10 mouse cellular contexts compared by ENCODE assay signal in the genomic region with DNA sequence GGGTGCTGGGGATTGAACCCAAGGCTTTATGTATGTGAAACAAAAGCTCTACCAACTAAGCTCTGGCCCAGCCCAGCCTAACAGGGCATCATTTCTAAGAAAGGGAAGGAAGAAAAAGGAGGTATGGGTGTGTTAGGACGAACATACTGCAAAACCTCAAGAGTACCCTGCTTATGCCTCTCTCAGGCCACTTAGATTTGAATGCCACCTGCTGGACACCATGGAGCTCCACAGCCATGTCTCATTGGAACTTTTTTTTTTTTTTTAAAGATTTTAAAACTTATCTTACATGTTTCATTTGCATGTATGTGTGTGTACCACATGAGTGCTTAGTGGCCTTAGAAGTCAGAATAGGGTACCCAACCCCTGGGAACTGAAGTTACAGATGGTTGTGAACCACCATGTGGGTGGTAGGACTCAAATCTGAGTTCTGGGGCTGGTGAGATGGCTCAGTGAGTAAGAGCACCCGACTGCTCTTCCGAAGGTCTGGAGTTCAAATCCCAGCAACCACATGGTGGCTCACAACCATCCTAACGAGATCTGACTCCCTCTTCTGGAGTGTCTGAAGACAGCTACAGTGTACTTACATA. TPM values are rescaled to one million over a fixed set of nuclear protein-coding genes. Genes with fewer than 3 reads are reported as not detected.
DNase-seq lines count a peak whose midpoint lies in the region; ATAC-seq lines count a peak whose summit lies in the region.
"Had no signal": no experiment of that assay in that cellular context is flagged by ENCODE, and none has a peak within 500 bp of the region (broad histone marks: within the 10 kb centered on the region; RNA-seq: fewer than 3 reads in every experiment).

No protein-coding gene starts in this region.

- DNase-seq in adrenal gland, adult (ENCODE audit: inconsistent age in 2 of 2, low spot score in 1 of 2): peak; percentile 20 to 71
- DNase-seq in adrenal gland, postnatal 10 days: no peak
- DNase-seq in kidney, adult 11 months: no peak
- peak; percentile 54 for DNase-seq in R1 (ENCODE audit: low read depth, low spot score)
- peak; percentile 50 for DNase-seq in lung, postnatal 36 days
- no peak for DNase-seq in thymus, postnatal 10 days (ENCODE audit: low spot score in 2 of 2)

- no peaks in the 10 kb centered on the region for H3K4me1 ChIP-seq in kidney, embryonic 16.5 days (ENCODE audit: insufficient read depth, low read length)
- no peaks in the 10 kb centered on the region for H3K4me1 ChIP-seq in forebrain, embryonic 15.5 days

- H3K4me3 ChIP-seq in kidney, embryonic 16.5 days (ENCODE audit: low read length): no peak overlapping the region
- H3K4me3 ChIP-seq in forebrain, embryonic 15.5 days: no peak overlapping the region

- no peaks in the 10 kb centered on the region for H3K36me3 ChIP-seq in kidney, embryonic 16.5 days (ENCODE audit: insufficient read depth, low read length)
- no peaks in the 10 kb centered on the region for H3K36me3 ChIP-seq in forebrain, embryonic 15.5 days

- no peaks in the 10 kb centered on the region for H3K9me3 ChIP-seq in kidney, embryonic 16.5 days (ENCODE audit: low read length)
- H3K9me3 ChIP-seq in forebrain, embryonic 15.5 days: no peaks in the 10 kb centered on the region

- H3K9ac ChIP-seq in kidney, embryonic 16.5 days (replicated peaks; ENCODE audit: low read length): no peak overlapping the region
- no peak overlapping the region for H3K9ac ChIP-seq in forebrain, embryonic 15.5 days (replicated peaks)

- H3K4me2 ChIP-seq in kidney, embryonic 16.5 days (replicated peaks; ENCODE audit: low read depth, low read length): no peak overlapping the region
- H3K4me2 ChIP-seq in forebrain, embryonic 15.5 days (replicated peaks): no peak overlapping the region

- no peaks in the 10 kb centered on the region for H3K27me3 ChIP-seq in kidney, embryonic 16.5 days (ENCODE audit: insufficient read depth, low read length)
- no peaks in the 10 kb centered on the region for H3K27me3 ChIP-seq in forebrain, embryonic 15.5 days

- 45% methylated on average over 4 of the region's 4 CpGs for WGBS in kidney, embryonic 16.5 days
- 54% methylated on average over 4 of the region's 4 CpGs for WGBS in forebrain, embryonic 15.5 days

- no peak overlapping the region for H3K27ac ChIP-seq in kidney, embryonic 16.5 days (ENCODE audit: low read length)
- no peak overlapping the region for H3K27ac ChIP-seq in forebrain, embryonic 15.5 days (replicated peaks)

- peak; percentile 70; the same call in 1 of the 2 replicates for ATAC-seq in kidney, embryonic 16.5 days (ENCODE audit: low FRiP score, low TSS enrichment)
- no peak for ATAC-seq in forebrain, embryonic 15.5 days (replicated peaks)

RNA-seq across cellular contexts. Expression of a gene that starts 22.1 kb away (rescaled TPM):
- total RNA-seq in adrenal gland, postnatal 10 days (2021): 10 to 100 TPM; 38.0 to 38.2 TPM
- 40.7 and 44.3 TPM in 2 replicates for polyA plus RNA-seq in kidney, embryonic 16.5 days (2015; fragmentation: Nextera tagmentation; extraction: Ambion mirVana)
- polyA plus RNA-seq in forebrain, embryonic 15.5 days (2015; fragmentation: Nextera tagmentation; extraction: Ambion mirVana): 5.7 and 7.2 TPM in 2 replicates

RNA-seq across cellular contexts. Expression of a gene that starts 41.6 kb away (rescaled TPM):
- total RNA-seq in adrenal gland, postnatal 10 days (2021): not detected
- polyA plus RNA-seq in kidney, embryonic 16.5 days (2015; fragmentation: Nextera tagmentation; extraction: Ambion mirVana): 0.27 TPM in 1 of 2 replicates, not detected in the other
- not detected in 2 replicates for polyA plus RNA-seq in forebrain, embryonic 15.5 days (2015; fragmentation: Nextera tagmentation; extraction: Ambion mirVana)
- total RNA-seq: layer of hippocampus, adult 8-10 months had no signal

RNA-seq across cellular contexts. Expression of a gene that starts 48.8 kb away (rescaled TPM):
- 10 to 100 TPM; 20.1 to 24.2 TPM for total RNA-seq in adrenal gland, postnatal 10 days (2021)
- 12.4 and 14.4 TPM in 2 replicates for polyA plus RNA-seq in kidney, embryonic 16.5 days (2015; fragmentation: Nextera tagmentation; extraction: Ambion mirVana)
- 12.7 and 13.0 TPM in 2 replicates for polyA plus RNA-seq in forebrain, embryonic 15.5 days (2015; fragmentation: Nextera tagmentation; extraction: Ambion mirVana)

RNA-seq across cellular contexts. Expression of a gene that starts 59.6 kb away (rescaled TPM):
- not detected for total RNA-seq in adrenal gland, postnatal 10 days (2021)
- not detected in 2 replicates for polyA plus RNA-seq in kidney, embryonic 16.5 days (2015; fragmentation: Nextera tagmentation; extraction: Ambion mirVana)
- not detected in 2 replicates for polyA plus RNA-seq in forebrain, embryonic 15.5 days (2015; fragmentation: Nextera tagmentation; extraction: Ambion mirVana)
- total RNA-seq: layer of hippocampus, adult 8-10 months had no signal
- polyA plus RNA-seq: frontal cortex, adult 2 months had no signal

Comparison
In these comparisons a context has a peak if more than half of its experiments do, and no peak if none do; other contexts are left out.
1. DNase-seq: peak in adrenal gland, adult (2 of 2), R1 (single experiment) and lung, postnatal 36 days (single experiment); none in adrenal gland, postnatal 10 days (single experiment), kidney, adult 11 months (single experiment) and thymus, postnatal 10 days (0 of 2).